Mouse (Mus musculus) forebrain, postnatal 0 days (tissue): Measurements from ENCODE around the gene Timmdc1. TPM values are rescaled to one million over a fixed set of nuclear protein-coding genes. Genes with fewer than 3 reads are reported as not detected.

ENCODE experiments used
- ATAC-seq: fragments of 200-750 bp; cut with Nextera tagmentation; 2 replicates; pipeline ENCODE4 v1.8.0; 2017; ENCODE audit warnings: mild to moderate bottlenecking, moderate library complexity
- DNase-seq: peaks from one replicate; pipeline ENCODE4 v3.0.0-alpha.2; 2015
- H3K27ac ChIP-seq: fragments of 300-500 bp; sonication (generic); 2 replicates; pipeline ENCODE4 v1.5.1; 2014; ENCODE audit warnings: low read depth, mild to moderate bottlenecking, antibody characterized with exemption, low read length, moderate library complexity, mixed read lengths
- H3K27me3 ChIP-seq: fragments of 300-500 bp; sonication (generic); 2 replicates; pipeline ENCODE4 v1.6.1; 2014; ENCODE audit warnings: mild to moderate bottlenecking, low read length, mixed read lengths; ENCODE audit not compliant: insufficient read depth
- H3K36me3 ChIP-seq: fragments of 300-500 bp; sonication (generic); 2 replicates; pipeline ENCODE4 v1.6.1; 2014; ENCODE audit warnings: mild to moderate bottlenecking, moderate library complexity; ENCODE audit not compliant: insufficient read depth
- H3K4me1 ChIP-seq: fragments of 300-500 bp; sonication (generic); 2 replicates; pipeline ENCODE4 v1.6.1; 2014; ENCODE audit warnings: antibody characterized with exemption; ENCODE audit not compliant: insufficient read depth
- H3K4me2 ChIP-seq: fragments of 300-500 bp; sonication (generic); 2 replicates; pipeline ENCODE4 v1.6.1; 2014; ENCODE audit warnings: low read depth, mild to moderate bottlenecking, moderate library complexity
- H3K4me3 ChIP-seq: fragments of 300-500 bp; sonication (generic); 2 replicates; pipeline ENCODE4 v1.5.1; 2014; ENCODE audit warnings: low read depth, low read length, mixed read lengths
- H3K9ac ChIP-seq: fragments of 300-500 bp; sonication (generic); 2 replicates; pipeline ENCODE4 v1.6.1; 2014; ENCODE audit warnings: mild to moderate bottlenecking
- H3K9me3 ChIP-seq: fragments of 300-500 bp; sonication (generic); 2 replicates; pipeline ENCODE4 v1.6.1; 2016; ENCODE audit warnings: low read length
- CTCF ChIP-seq: sonication (generic); IDR thresholded peaks from 2 replicates; pipeline ENCODE4 v1.5.1; 2016; ENCODE audit warnings: antibody characterized with exemption, control low read depth, low read depth
- WGBS: fragments of 180-500 bp; shearing (Covaris S2); extraction: QIAGEN DNeasy Blood & Tissue Kit; methylation state at CpG from one replicate; pipeline ENCODE4 v1.1.7; 2014; 5-methylcytosine and 5-hydroxymethylcytosine counted together
- polyA plus RNA-seq: library from polyadenylated mRNA; unstranded; fragments of >200 nt; fragmentation: Nextera tagmentation; extraction: Ambion mirVana; gene quantifications from 2 replicates; pipeline ENCODE4 v1.2.1, GENCODE M21; 2015
- total RNA-seq: library from RNA; depleted of rRNA; stranded (reverse); fragments of >200 nt; gene quantifications from 2 replicates; pipeline ENCODE4 v1.2.3, GENCODE M21; 2014

Gene Timmdc1
- total and polyA plus RNA-seq, 2 experiments from 2014 or later: 27.2 to 30.3 TPM

DNA sequence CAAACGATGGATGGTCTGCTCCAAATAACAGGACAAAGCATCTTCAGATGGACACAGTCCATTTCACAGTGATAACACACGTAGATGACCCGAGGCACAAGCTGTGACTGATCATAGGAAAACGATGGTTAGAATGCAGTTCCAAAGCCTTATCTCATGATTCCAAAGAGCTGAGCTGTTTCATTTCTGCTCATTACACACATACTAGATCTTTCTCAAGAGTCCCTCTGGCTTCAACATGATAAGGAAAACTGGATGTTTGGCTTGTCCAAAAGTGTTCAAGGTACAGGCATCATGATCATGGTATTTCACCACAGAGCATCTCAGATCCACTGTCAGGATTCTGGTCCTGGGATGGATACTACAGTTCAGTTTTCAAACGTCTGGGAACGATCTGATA is 3.8 kb upstream of the Timmdc1 start:
- TF ChIP-seq CTCF: no peak
- H3K9me3 ChIP-seq: no peaks in the 10 kb centered on the region
- DNase-seq (no peak), ATAC-seq (no peak)
- H3K27ac ChIP-seq: no peak overlapping the region
- 94% methylated on average over 6 of the region's 6 CpGs for WGBS
- no peaks in the 10 kb centered on the region for H3K4me1 ChIP-seq
- peaks cover 58% of the 10 kb centered on the region for H3K36me3 ChIP-seq
- H3K4me2 ChIP-seq: no peak overlapping the region
- no peaks in the 10 kb centered on the region for H3K27me3 ChIP-seq
- no peak overlapping the region for H3K9ac ChIP-seq
- H3K4me3 ChIP-seq: no peak overlapping the region

GRCm38 (mm10) chr16:38521211-38521987 is 1.1 kb downstream of the Timmdc1 start:
- Histone ChIP-seq H3K9me3 (no peaks in the 10 kb centered on the region), H3K9ac (peak overlapping the region; percentile 37; the same call in 1 of the 2 replicates), H3K4me2 (peak overlapping the region; percentile 76), H3K4me3 (peak overlapping the region; percentile 92), H3K36me3 (peaks cover 39% of the 10 kb centered on the region), H3K27ac (no peak overlapping the region), H3K4me1 (no peaks in the 10 kb centered on the region), H3K27me3 (no peaks in the 10 kb centered on the region)
- WGBS: 35% methylated on average over 8 of the region's 8 CpGs
- DNase-seq (no peak), ATAC-seq (no peak)
- TF ChIP-seq CTCF: no peak

DNA sequence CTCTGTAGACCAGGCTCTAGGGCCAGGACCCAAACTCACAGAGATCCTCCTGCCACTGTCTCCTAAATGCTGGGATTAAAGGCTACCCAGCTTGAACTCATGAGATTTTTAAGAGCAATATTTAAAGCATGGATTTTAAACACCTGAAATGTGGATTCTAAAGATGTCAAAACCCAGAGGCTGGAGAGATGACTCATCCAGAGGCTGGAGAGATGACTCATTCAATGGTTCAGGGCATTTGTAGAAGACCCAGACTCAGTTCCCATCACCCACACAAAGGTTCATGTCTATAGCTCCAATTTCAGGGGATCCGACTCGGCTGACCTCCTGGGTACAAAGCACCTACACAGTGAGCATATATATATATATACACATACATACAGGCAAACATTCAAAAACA is 3.3 kb downstream of the Timmdc1 start:
- 94% methylated on average over 2 of the region's 2 CpGs for WGBS
- TF ChIP-seq CTCF: no peak
- no peaks in the 10 kb centered on the region for H3K4me1 ChIP-seq
- no peaks in the 10 kb centered on the region for H3K9me3 ChIP-seq
- H3K4me3 ChIP-seq: no peak overlapping the region
- H3K4me2 ChIP-seq: no peak overlapping the region
- ATAC-seq (no peak), DNase-seq (no peak)
- no peaks in the 10 kb centered on the region for H3K27me3 ChIP-seq
- H3K9ac ChIP-seq: no peak overlapping the region
- H3K27ac ChIP-seq: no peak overlapping the region
- H3K36me3 ChIP-seq: peaks cover 35% of the 10 kb centered on the region

DNA sequence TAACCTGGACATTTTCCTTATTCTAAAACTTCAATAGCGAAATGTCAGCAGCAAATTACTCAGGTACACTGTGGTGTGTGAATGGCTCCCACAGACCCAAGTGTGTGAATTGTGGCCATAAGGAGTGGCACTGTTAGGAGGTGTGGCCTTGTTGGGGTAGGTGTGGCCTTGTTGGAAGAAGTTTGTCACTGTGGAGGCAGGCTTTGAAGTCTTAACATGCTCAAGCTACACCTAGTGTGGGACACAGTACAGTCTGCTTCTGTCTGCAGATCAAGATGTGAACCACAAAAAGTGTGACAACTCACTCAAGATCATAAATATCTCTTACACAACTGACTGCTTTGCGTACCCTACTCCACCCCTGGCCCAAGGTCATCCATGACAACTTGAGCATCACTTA is 11.6 kb downstream of the Timmdc1 start:
- no peak overlapping the region for H3K4me3 ChIP-seq
- DNase-seq: no peak
- no peak for ATAC-seq
- no peaks in the 10 kb centered on the region for H3K4me1 ChIP-seq
- no peaks in the 10 kb centered on the region for H3K9me3 ChIP-seq
- H3K9ac ChIP-seq: no peak overlapping the region
- TF ChIP-seq CTCF: no peak
- no peaks in the 10 kb centered on the region for H3K27me3 ChIP-seq
- peaks cover 59% of the 10 kb centered on the region for H3K36me3 ChIP-seq
- H3K27ac ChIP-seq: no peak overlapping the region
- 99% methylated on average over 2 of the region's 2 CpGs for WGBS
- H3K4me2 ChIP-seq: no peak overlapping the region

- H3K4me3 ChIP-seq: no peak overlapping the region
- ATAC-seq: peak; percentile 88
- H3K4me1 ChIP-seq: no peaks in the 10 kb centered on the region
- H3K9ac ChIP-seq: no peak overlapping the region
- no peak overlapping the region for H3K27ac ChIP-seq
- no peak overlapping the region for H3K4me2 ChIP-seq
- WGBS: 73% methylated on average over 4 of the region's 4 CpGs
- H3K36me3 ChIP-seq: peaks cover 46% of the 10 kb centered on the region
- TF ChIP-seq CTCF: peak; percentile 97
- DNase-seq: peak; percentile 86
- H3K27me3 ChIP-seq: no peaks in the 10 kb centered on the region
- no peaks in the 10 kb centered on the region for H3K9me3 ChIP-seq
Measured at GRCm38 (mm10) chr16:38506041-38506634, 16.3 kb downstream of the Timmdc1 start.

DNA sequence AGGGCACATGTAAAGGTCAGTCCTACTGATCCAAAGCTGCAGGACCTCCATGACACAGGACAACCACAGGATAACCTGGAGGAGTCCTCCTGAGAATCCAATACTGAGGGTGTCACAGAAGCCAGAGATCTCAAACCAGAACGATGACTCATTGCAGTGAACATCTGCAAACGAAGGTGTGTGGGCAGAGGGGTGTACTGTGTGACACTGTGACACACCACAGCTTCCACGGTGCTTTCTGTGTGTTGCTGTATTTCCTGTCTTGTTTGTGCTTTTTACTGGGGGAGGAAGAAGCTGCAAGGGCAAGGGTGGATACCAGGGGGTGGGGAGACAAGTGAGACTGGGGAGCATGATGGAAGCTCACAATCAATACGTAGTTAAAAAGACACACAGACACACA is 18.9 kb downstream of the Timmdc1 start:
- DNase-seq (no peak), ATAC-seq (no peak)
- Histone ChIP-seq H3K9me3 (no peaks in the 10 kb centered on the region), H3K4me3 (no peak overlapping the region), H3K36me3 (peaks cover 45% of the 10 kb centered on the region), H3K4me1 (no peaks in the 10 kb centered on the region), H3K9ac (no peak overlapping the region), H3K27ac (no peak overlapping the region), H3K27me3 (no peaks in the 10 kb centered on the region), H3K4me2 (no peak overlapping the region)
- 93% methylated on average over 4 of the region's 4 CpGs for WGBS
- TF ChIP-seq CTCF: no peak

- Histone ChIP-seq H3K4me3 (no peak overlapping the region), H3K4me1 (no peaks in the 10 kb centered on the region), H3K27me3 (no peaks in the 10 kb centered on the region), H3K27ac (no peak overlapping the region), H3K9ac (no peak overlapping the region), H3K36me3 (peaks cover 44% of the 10 kb centered on the region), H3K9me3 (no peaks in the 10 kb centered on the region), H3K4me2 (no peak overlapping the region)
- no peak for TF ChIP-seq CTCF
- no peak for ATAC-seq
- no peak for DNase-seq
- WGBS: 95% methylated on average over 10 of the region's 10 CpGs
Measured at GRCm38 (mm10) chr16:38502469-38502868, 20.0 kb downstream of the Timmdc1 start.
